Mouse (Mus musculus) brain, embryonic 14.5 days (tissue): ENCODE measurements around the gene S100a3. TPM values are rescaled to one million over a fixed set of nuclear protein-coding genes. Genes with fewer than 3 reads are reported as not detected.

Source experiments
- DNase-seq: peaks from one replicate; pipeline ENCODE4 v3.0.0-alpha.2; 2011; ENCODE audit warnings: low read depth
- CTCF ChIP-seq: fragments of 200-500 bp; IDR thresholded peaks from 2 replicates; pipeline ENCODE4 v1.5.1; 2012; ENCODE audit warnings: inconsistent platforms, mild to moderate bottlenecking, moderate library complexity, borderline replicate concordance; ENCODE audit not compliant: insufficient read depth, insufficient read length; ENCODE audit errors: extremely low read depth
- POLR2A ChIP-seq: fragments of 200-500 bp; IDR thresholded peaks from 2 replicates; pipeline ENCODE4 v1.6.1; 2012; ENCODE audit warnings: mild to moderate bottlenecking, inconsistent platforms, borderline replicate concordance; ENCODE audit not compliant: poor library complexity, insufficient read depth, insufficient read length, severe bottlenecking; ENCODE audit errors: extremely low read depth
- polyA plus RNA-seq: library from polyadenylated mRNA; depleted of rRNA; stranded (reverse); fragments of >200 nt; gene quantifications from 2 replicates; pipeline ENCODE4 v1.2.3, GENCODE M21; 2012

The S100a3 gene
- polyA plus RNA-seq, 1 experiment, result 1.1 TPM

- no peak for DNase-seq
- TF ChIP-seq POLR2A (no peak), CTCF (no peak)
Measured at GRCm38 (mm10) chr3:90579433-90579832, 19.1 kb downstream of the S100a3 start.

- TF ChIP-seq POLR2A (no peak), CTCF (no peak)
- DNase-seq, result no peak
Measured at GRCm38 (mm10) chr3:90581141-90581540, 20.8 kb downstream of the S100a3 start.

DNA sequence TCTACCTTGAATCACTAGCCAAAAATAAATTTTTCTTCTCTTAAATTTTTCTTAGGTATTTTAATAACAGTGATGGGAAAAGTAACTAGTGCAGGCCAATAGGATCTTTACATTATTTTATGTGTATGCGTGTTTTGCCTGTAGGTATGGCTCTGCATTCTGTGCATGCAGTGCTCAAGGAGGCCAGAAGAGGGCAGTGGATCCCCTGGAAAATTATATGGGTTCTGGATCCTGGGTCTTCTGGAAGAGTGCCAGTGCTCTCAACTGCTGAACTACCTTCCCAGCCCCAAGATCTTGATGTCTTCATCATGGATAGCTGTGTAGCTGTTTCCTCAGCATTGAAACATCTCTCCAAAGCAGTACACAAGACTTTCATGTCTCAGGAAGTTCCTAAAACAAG is 21.8 kb downstream of the S100a3 start:
- TF ChIP-seq POLR2A (no peak), CTCF (peak; percentile 35; the same call in 1 of the 2 replicates)
- no peak for DNase-seq

- DNase-seq, result no peak
- no peak for TF ChIP-seq CTCF
- no peak for TF ChIP-seq POLR2A
Measured at GRCm38 (mm10) chr3:90582556-90582955, 22.2 kb downstream of the S100a3 start.

DNA sequence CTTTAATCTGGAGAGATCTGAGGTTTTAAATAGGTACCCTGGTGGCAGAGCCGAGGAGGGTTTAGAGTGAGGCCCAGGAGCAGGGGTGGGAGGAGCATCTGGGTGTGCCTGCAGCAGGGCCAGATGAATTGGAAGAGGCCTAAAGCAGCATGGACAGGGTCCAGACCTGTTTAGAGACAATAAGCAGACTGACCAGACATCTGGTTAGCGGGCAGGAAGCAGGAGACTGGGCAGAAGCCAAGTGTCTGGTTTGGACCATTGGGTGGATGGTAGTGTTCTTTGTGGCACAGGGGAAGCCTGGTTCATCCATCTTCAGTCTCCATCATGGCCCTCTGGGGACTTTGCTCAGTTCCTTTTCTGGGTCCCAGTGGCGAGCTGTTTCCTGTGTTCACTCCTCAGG is 23.5 kb downstream of the S100a3 start:
- no peak for TF ChIP-seq POLR2A
- TF ChIP-seq CTCF, result no peak
- DNase-seq, result no peak

DNA sequence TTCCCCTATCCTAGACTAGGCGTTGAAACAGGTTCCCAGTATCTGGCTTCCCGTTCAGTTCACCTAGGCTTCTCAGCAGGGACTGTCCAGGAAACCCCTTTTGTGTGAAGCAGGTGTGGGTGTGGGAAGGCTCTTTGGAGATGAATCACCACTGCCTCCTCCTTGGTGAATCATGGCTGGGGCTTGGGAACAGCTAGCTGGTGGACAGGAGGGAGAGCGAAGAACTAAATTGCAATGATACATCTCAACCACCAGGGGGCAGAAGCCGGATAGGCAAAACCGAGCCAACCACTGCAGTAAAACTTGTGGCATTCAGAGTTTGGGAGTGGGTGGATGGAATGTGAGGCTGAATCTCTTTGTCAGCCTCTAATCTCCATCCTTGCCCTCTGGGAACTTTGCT is 25.2 kb downstream of the S100a3 start:
- DNase-seq, result peak; percentile 83
- peak; percentile 91 for TF ChIP-seq CTCF
- TF ChIP-seq POLR2A, result no peak

DNA sequence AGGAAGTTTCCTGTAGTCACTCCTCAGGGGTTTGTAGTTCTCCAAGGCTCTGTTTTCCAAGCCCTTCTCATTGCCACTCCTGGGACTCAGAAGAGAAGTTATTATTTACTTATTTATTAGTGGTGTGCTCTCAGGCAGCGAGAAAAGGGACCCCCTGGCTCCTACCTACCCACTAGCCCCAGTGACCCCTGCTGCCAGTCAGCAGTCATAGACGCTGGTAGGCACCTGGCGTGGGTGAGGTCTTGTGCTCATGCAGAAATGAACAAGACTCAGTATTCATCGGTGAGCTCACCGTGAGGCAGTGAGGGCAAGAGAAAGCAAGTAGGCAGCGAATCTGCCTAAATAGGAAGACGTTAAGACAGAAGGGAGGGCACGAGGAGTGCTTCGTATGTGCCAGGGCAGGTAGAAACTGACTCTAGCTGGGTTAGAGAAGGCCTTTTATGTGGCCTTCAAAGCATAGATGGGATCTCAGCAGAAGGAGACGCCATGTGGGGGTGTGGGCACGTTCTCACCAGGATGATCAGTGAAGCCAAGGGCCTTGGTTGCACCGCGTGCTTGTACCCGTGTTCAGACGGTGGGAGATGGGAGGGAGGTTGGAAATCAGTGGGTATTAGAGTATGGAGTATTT is 25.8 kb downstream of the S100a3 start:
- no peak for TF ChIP-seq POLR2A
- no peak for TF ChIP-seq CTCF
- no peak for DNase-seq

- no peak for DNase-seq
- TF ChIP-seq POLR2A, result no peak
- no peak for TF ChIP-seq CTCF
Measured at GRCm38 (mm10) chr3:90586906-90587305, 26.5 kb downstream of the S100a3 start.

DNA sequence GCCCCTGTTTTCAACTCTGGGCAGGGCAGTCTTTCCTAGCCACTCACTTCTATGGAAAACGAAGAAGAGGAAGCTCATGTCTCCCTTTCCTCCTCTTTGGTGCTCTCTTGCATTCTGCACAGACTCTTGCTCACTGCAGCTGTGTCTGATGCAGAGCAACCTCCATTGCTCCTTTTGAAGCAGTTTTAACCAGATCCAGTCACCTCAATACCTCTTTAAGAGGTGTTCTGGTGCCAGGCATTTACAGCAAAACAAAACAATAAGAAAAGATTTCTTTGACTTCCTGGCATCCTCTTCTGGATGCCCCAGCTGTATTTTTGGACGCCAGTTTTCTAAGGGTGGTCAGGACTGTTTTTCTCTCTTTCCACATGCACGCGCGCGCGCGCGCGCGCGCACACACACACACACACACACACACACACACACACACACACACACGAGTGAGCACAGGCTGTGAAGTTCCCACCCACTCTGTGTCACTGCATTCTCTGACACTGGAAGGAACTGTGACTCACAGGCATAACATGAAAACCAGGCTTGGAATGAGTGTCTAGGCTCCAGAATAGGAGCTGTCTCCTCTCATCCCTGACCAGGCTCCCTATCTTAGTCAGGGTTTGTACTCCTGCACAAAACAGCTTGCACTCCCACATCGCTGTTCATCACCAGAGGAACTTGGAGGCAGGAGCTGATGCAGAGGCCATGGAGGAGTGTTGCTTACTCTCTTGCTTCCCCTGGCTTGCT is 27.2 kb downstream of the S100a3 start:
- no peak for DNase-seq
- TF ChIP-seq CTCF (no peak), POLR2A (no peak)

- TF ChIP-seq POLR2A (no peak), CTCF (no peak)
- no peak for DNase-seq
Measured at GRCm38 (mm10) chr3:90589390-90589789, 29.0 kb downstream of the S100a3 start.

GRCm38 (mm10) chr3:90589947-90590346 is 29.6 kb downstream of the S100a3 start, which contains the start of gene S100a2:
Gene S100a2, plus strand, starts transcription at chr3:90590247.
- TF ChIP-seq POLR2A (no peak), CTCF (no peak)
- DNase-seq, result no peak

- no peak for DNase-seq
- TF ChIP-seq CTCF (no peak), POLR2A (no peak)
Measured at GRCm38 (mm10) chr3:90594466-90594865, 34.1 kb downstream of the S100a3 start.
